Mouse (Mus musculus): ENCODE data around the gene Kalrn. TPM values are rescaled to one million over a fixed set of nuclear protein-coding genes. Genes with fewer than 3 reads are reported as not detected.

Gene Kalrn
- total RNA-seq, 2 experiments from 2014 or later: 6.1 to 17.5 TPM

- no peak for DNase-seq
Measured at GRCm38 (mm10) chr16:33983712-33984111, 589.6 kb downstream of the Kalrn start.

- DNase-seq: no peak
Measured at GRCm38 (mm10) chr16:33979855-33980254, 593.5 kb downstream of the Kalrn start.

GRCm38 (mm10) chr16:33967283-33967640 lies 606.1 kb downstream of the Kalrn start:
- DNase-seq: no peak

- DNase-seq: peak; percentile 84 to 91
Measured at GRCm38 (mm10) chr16:33966538-33967282, 606.6 kb downstream of the Kalrn start, which contains the start of gene Umps. Gene Umps, minus strand, starts transcription at chr16:33967038.

- DNase-seq: peak; percentile 68 to 80
Measured at GRCm38 (mm10) chr16:33965878-33966537, 607.3 kb downstream of the Kalrn start.

- no peak for DNase-seq
Measured at GRCm38 (mm10) chr16:33963509-33963908, 609.8 kb downstream of the Kalrn start.

GRCm38 (mm10) chr16:33954793-33955192 lies 618.5 kb downstream of the Kalrn start:
- no peak for DNase-seq

- DNase-seq: no peak
Measured at GRCm38 (mm10) chr16:33953008-33953407, 620.3 kb downstream of the Kalrn start.

- DNase-seq: peak; percentile 90 to 93
Measured at GRCm38 (mm10) chr16:33950830-33951229, 622.5 kb downstream of the Kalrn start.

GRCm38 (mm10) chr16:33950386-33950785 lies 622.9 kb downstream of the Kalrn start:
- DNase-seq: no peak

GRCm38 (mm10) chr16:33947664-33948571 lies 625.4 kb downstream of the Kalrn start:
- no peak for DNase-seq

GRCm38 (mm10) chr16:33946021-33946420 lies 627.3 kb downstream of the Kalrn start:
- DNase-seq: no peak

GRCm38 (mm10) chr16:33944772-33945171 lies 628.6 kb downstream of the Kalrn start:
- peak; percentile 35 to 54 for DNase-seq

GRCm38 (mm10) chr16:33944126-33944525 lies 629.2 kb downstream of the Kalrn start:
- DNase-seq: no peak

- no peak for DNase-seq
Measured at GRCm38 (mm10) chr16:33943388-33943787, 629.9 kb downstream of the Kalrn start.

GRCm38 (mm10) chr16:33942341-33942740 lies 631.0 kb downstream of the Kalrn start:
- DNase-seq: peak; percentile 73 to 81

GRCm38 (mm10) chr16:33941271-33941781 lies 632.0 kb downstream of the Kalrn start:
- peak; percentile 34 to 46 for DNase-seq

- DNase-seq: no peak
Measured at GRCm38 (mm10) chr16:33940095-33940494, 633.2 kb downstream of the Kalrn start.

GRCm38 (mm10) chr16:33939636-33940035 lies 633.7 kb downstream of the Kalrn start:
- DNase-seq: no peak

- DNase-seq: no peak
Measured at GRCm38 (mm10) chr16:33939133-33939531, 634.2 kb downstream of the Kalrn start.

GRCm38 (mm10) chr16:33938311-33939132 lies 634.8 kb downstream of the Kalrn start:
- no peak for DNase-seq
